Mouse (Mus musculus) liver, adult 2 months (tissue): ENCODE measurements around the gene Hba-a2. TPM values are rescaled to one million over a fixed set of nuclear protein-coding genes. Genes with fewer than 3 reads are reported as not detected.

Experiments used
- DNase-seq: peaks from one replicate; pipeline ENCODE4 v3.0.0-alpha.2; 2011; ENCODE audit warnings: low read depth, low spot score; ENCODE audit errors: extremely low read depth
- H3K27ac ChIP-seq: fragments of 200-500 bp; replicated peaks from 2 replicates; pipeline ENCODE4 v1.5.1; 2012; ENCODE audit warnings: low read depth, mild to moderate bottlenecking, control low read depth, inconsistent platforms, low read length; ENCODE audit not compliant: insufficient read depth
- H3K27me3 ChIP-seq: fragments of 200-500 bp; 2 replicates; pipeline ENCODE4 v1.6.1; 2012; ENCODE audit warnings: mild to moderate bottlenecking, moderate library complexity, low read length, inconsistent platforms; ENCODE audit not compliant: control insufficient read depth, insufficient read depth
- H3K36me3 ChIP-seq: fragments of 200-500 bp; 2 replicates; pipeline ENCODE4 v1.6.1; 2012; ENCODE audit warnings: low read length, inconsistent platforms; ENCODE audit not compliant: control insufficient read depth, insufficient read depth
- H3K4me1 ChIP-seq: fragments of 200-500 bp; 2 replicates; pipeline ENCODE4 v1.6.1; 2011; ENCODE audit warnings: low read length; ENCODE audit not compliant: control insufficient read depth, insufficient read depth
- H3K4me3 ChIP-seq: fragments of 200-500 bp; 2 replicates; pipeline ENCODE4 v1.5.1; 2011; ENCODE audit warnings: low read depth, mild to moderate bottlenecking, control low read depth, low read length, moderate library complexity; ENCODE audit not compliant: insufficient read depth
- H3K79me2 ChIP-seq: fragments of 200-500 bp; 2 replicates; pipeline ENCODE4 v1.6.1; 2012; ENCODE audit warnings: inconsistent platforms, mild to moderate bottlenecking, low read length, moderate library complexity; ENCODE audit not compliant: control insufficient read depth, insufficient read depth
- H3K9ac ChIP-seq: fragments of 200-500 bp; 2 replicates; pipeline ENCODE4 v1.6.1; 2012; ENCODE audit warnings: low read depth, mild to moderate bottlenecking, control low read depth, inconsistent platforms, low read length
- CTCF ChIP-seq: fragments of 200-500 bp; IDR thresholded peaks from 2 replicates; pipeline ENCODE4 v1.5.1; 2011; ENCODE audit warnings: low read depth, low read length, control low read depth
- POLR2A ChIP-seq: fragments of 200-500 bp; IDR thresholded peaks from 2 replicates; pipeline ENCODE4 v1.6.1; 2011; ENCODE audit warnings: low read length, control low read depth; ENCODE audit not compliant: insufficient read depth; ENCODE audit errors: extremely low read depth
- WGBS: fragments of 180-500 bp; shearing (Covaris S2); methylation state at CpG from one replicate; pipeline ENCODE4 v1.1.7; 2018; 5-methylcytosine and 5-hydroxymethylcytosine counted together
- polyA plus RNA-seq: library from polyadenylated mRNA; depleted of rRNA; stranded (reverse); fragments of >200 nt; gene quantifications from 2 replicates; pipeline ENCODE4 v1.2.3, GENCODE M21; 2012; rRNA removed
- total RNA-seq: library from RNA; depleted of rRNA; stranded (reverse); fragments of >200 nt; gene quantifications from 2 replicates; pipeline ENCODE4 v1.2.3, GENCODE M21; 2014; rRNA removed

Gene Hba-a2
- total and polyA plus RNA-seq, 2 experiments, result 243 to 869 TPM

DNA sequence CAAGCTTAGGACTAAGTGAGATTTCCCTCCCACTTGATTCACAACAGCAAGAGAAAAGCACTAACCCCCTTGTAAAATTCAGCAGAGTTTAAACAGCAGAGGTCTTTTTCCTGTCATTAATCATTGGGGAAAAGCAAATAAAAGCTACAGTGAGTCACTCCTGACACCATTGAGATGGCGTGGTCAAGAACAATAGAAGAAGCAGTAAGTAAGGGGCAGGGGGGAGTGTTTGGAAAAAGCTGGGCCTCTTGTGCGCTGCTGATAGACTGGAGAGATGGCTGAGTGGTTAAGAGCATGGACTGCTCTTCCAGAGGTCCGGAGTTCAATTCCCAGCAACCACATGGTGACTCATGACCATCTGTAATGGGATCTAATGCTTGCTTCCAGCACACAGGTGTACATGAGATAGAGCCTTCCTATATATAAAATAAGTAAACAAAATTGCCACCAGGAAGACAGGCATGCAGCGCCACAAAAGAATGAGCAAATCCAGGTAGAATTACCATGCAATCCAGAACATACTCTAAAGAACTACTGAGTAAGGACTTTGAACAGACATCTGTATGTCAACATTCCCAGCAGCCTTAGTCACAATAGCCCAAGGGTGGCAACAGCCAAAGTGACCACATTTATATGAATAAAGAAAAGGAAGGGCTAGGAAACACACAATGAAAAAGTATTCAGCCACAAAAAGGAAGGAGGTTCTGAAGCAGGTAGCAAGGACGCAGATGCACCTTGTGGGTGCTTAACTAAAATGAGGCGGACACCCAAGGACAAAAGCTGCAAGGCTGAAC lies 49.4 kb downstream of the Hba-a2 start:
- no peak for DNase-seq
- Histone ChIP-seq H3K9ac (no peak overlapping the region), H3K36me3 (no peaks in the 10 kb centered on the region), H3K4me3 (no peak overlapping the region), H3K79me2 (no peaks in the 10 kb centered on the region), H3K27me3 (0 out of 2 replicates have a peak, but pooled peaks cover 4% of the 10 kb centered on the region), H3K27ac (no peak overlapping the region), H3K4me1 (peaks cover 1% of the 10 kb centered on the region; the same call in 1 of the 2 replicates)
- 68% methylated on average over 6 of the region's 6 CpGs for WGBS
- TF ChIP-seq POLR2A (no peak), CTCF (no peak)

Other genes starting within 250 kb of the Hba-a2 start
- 0.20 TPM in 1 of 2 replicates, not detected in the other for gene Il9r, start 96.2 kb upstream of the Hba-a2 start, total RNA-seq
- gene Il9r, start 96.2 kb upstream of the Hba-a2 start, polyA plus RNA-seq, result 0.06 and 0.07 TPM in 2 replicates
- gene Snrnp25, start 91.1 kb upstream of the Hba-a2 start, total RNA-seq, result 10.9 and 11.7 TPM in 2 replicates
- gene Snrnp25, start 91.1 kb upstream of the Hba-a2 start, polyA plus RNA-seq, result 6.0 and 7.6 TPM in 2 replicates
- 3.1 and 3.8 TPM in 2 replicates for gene Rhbdf1, start 74.2 kb upstream of the Hba-a2 start, total RNA-seq
- 11.1 and 18.0 TPM in 2 replicates for gene Rhbdf1, start 74.2 kb upstream of the Hba-a2 start, polyA plus RNA-seq
- gene Mpg, start 70.0 kb upstream of the Hba-a2 start, total RNA-seq, result 9.0 and 10.3 TPM in 2 replicates
- gene Mpg, start 70.0 kb upstream of the Hba-a2 start, polyA plus RNA-seq, result 7.1 and 9.1 TPM in 2 replicates
- gene Nprl3, start 28.8 kb upstream of the Hba-a2 start, total RNA-seq, result 12.7 and 13.4 TPM in 2 replicates
- 46.7 and 65.4 TPM in 2 replicates for gene Nprl3, start 28.8 kb upstream of the Hba-a2 start, polyA plus RNA-seq
- gene Hba-x, start 20.1 kb upstream of the Hba-a2 start, total RNA-seq, result not detected in 2 replicates
- gene Hba-x, start 20.1 kb upstream of the Hba-a2 start, polyA plus RNA-seq, result not detected in 2 replicates
- gene Hba-a1, start 13.0 kb upstream of the Hba-a2 start, total RNA-seq, result 146 and 208 TPM in 2 replicates
- 354 and 696 TPM in 2 replicates for gene Hba-a1, start 13.0 kb upstream of the Hba-a2 start, polyA plus RNA-seq
- not detected in 2 replicates for gene Hbq1b, start 9.5 kb upstream of the Hba-a2 start, total RNA-seq
- not detected in 2 replicates for gene Hbq1b, start 9.5 kb upstream of the Hba-a2 start, polyA plus RNA-seq
- gene Hbq1a, start 3.6 kb downstream of the Hba-a2 start, total RNA-seq, result 0.46 and 0.60 TPM in 2 replicates
- not detected in 2 replicates for gene Hbq1a, start 3.6 kb downstream of the Hba-a2 start, polyA plus RNA-seq
- 0.18 and 0.47 TPM in 2 replicates for gene Sh3pxd2b, start 51.3 kb downstream of the Hba-a2 start, total RNA-seq
- 0.23 and 0.24 TPM in 2 replicates for gene Sh3pxd2b, start 51.3 kb downstream of the Hba-a2 start, polyA plus RNA-seq
- 1.5 and 2.2 TPM in 2 replicates for gene Ubtd2, start 158.9 kb downstream of the Hba-a2 start, total RNA-seq
- gene Ubtd2, start 158.9 kb downstream of the Hba-a2 start, polyA plus RNA-seq, result 1.8 TPM in 2 replicates
- 0.34 TPM in 1 of 2 replicates, not detected in the other for gene Efcab9, start 235.6 kb downstream of the Hba-a2 start, total RNA-seq
- not detected in 2 replicates for gene Efcab9, start 235.6 kb downstream of the Hba-a2 start, polyA plus RNA-seq
- gene Stk10, start 236.8 kb downstream of the Hba-a2 start, total RNA-seq, result 2.0 and 2.5 TPM in 2 replicates
- gene Stk10, start 236.8 kb downstream of the Hba-a2 start, polyA plus RNA-seq, result 2.0 and 2.4 TPM in 2 replicates